Mouse (Mus musculus): Measurements from ENCODE around the gene Lix1l.
"Not testable (repeated sequence)": the region's sequence is repeated elsewhere in the genome, so short reads cannot be mapped to it uniquely, and the experiment has no call there.

Lix1l gene

DNA sequence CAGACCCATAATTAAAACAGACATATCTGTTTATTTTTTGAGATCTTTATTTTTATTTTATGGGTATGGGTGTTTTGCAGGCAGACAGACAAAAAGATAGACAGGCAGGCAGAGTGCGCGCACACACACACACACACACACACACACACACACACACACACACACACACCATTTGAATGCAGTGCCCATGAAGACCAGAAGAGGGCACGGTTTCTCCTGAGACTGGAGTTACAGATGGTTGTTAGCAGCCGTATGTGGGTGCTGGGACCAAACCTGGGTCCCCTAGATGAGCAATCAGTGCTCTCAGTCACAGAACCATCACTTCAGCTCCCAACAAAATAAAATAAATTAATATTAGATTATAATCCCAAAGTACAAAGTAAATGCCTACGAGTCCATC, 17.6 kb upstream of the Lix1l start:
- DNase-seq (ENCODE audit: low read depth, low spot score) = no peak

DNA sequence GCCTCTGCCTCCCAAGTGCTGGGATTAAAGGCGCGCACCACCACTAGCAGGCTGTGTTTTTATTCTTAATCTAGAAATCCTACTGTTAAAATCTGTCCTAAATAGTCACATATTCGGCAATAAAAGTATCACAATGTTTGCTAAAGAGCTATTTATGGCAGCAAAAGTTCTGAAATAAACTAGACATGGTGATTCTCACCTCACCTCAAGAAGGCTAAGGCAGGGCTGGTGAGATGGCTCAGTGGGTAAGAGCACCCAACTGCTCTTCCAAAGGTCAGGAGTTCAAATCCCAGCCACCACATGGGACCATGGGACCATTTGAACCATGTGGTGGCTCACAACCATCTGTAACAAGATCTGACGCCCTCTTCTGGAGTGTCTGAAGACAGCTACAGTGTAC, 10.3 kb upstream of the Lix1l start:
- DNase-seq (ENCODE audit: low read depth, low spot score) = no peak

DNA sequence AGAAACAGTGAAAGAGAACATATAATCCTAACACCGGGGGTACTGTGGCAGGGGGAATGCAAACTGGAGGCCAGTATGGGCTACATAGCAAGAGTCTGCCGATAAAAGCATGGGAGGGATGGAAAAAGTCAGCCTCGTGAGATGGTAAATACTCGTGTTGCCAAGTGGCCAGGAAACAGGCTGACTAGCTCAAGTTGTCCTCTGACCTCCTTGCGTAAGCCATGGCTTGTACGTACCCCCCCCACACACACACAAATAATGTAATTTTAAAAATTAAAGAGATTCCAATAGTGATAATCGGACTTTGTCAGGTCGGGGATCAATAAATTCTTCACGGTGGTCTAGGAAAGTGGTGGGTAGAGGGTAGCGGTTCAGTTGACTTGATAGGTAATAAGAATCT, 7.6 kb upstream of the Lix1l start:
- no peak for DNase-seq (ENCODE audit: low read depth, low spot score)

DNA sequence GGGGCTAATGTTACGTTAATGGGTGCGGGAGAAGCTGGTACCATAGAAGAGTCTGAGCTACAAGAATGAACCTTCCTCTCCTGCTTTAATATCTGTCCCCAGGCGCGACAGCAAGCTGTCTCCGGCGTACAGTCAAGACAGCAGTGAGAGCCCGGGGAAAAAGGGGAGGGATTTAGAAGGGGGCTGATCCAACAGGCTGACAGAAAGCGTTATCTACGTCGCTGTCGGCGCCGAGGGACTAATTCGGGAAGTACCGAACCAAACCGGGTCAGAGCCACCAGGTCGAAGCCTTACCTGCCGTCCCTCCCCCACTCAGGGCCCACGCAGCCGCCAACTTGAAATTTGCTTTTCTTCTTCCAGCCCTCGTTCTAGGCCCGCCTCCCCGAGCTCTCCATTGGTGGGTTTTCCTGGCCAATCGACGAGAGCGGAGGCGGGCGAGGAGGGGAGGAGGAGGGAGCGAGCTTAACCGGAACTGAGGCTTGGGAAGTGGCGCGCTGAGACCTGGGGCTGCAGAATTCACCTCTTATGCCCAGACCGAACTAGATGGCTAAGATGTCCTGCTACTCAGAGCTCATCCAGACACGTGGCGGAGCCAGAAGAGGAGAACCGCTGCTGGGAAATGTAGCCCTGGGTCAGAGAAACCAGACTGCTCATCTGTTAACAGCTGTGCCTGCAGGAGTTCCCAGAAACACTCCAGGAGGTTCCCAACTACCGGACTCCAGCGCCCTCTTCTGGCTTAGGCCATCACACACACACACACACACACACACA, 7.0 kb upstream of the Lix1l start, which contains the start of gene Polr3gl:
Polr3gl (minus strand) TSS at position 392 of the 771 bp plus-strand sequence.
- peak; percentile 93 for DNase-seq (ENCODE audit: low read depth, low spot score)

DNA sequence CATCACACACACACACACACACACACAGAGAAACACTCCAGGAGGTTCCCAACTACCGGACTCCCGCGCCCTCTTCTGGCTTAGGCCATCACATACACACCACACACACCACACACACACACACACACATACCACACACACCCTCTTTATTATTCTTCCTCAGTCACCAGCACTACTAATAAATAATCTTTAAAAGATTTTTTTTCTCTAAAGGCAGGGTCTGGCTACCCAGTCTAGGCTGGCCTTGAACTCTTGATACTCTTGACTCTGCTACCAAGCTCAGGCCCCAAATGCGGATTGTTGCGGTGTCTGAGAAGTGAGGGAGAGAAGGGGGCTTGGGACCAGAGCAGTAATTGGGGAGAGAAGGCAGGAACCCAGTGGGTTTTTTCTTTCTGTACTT, 6.1 kb upstream of the Lix1l start:
- DNase-seq (ENCODE audit: low read depth, low spot score) = no peak

DNA sequence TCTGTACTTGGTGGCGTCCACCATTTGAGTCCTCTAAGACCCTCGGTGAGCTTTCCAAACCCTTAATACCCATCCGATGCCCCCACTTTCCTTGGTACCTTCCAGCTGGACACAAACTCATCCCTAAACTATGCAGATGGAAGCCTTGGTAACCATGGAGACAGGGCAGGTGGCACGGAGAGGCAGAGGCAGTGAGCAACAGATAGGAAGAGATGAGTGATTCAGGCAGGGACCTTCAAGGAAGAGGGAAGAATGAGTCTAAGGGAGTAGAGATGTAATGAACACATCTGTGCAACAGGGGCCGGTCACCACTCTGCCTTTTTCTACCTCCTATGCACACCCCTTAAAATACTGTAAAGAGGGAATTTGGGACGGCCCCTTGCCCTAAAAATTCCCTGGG, 5.3 kb upstream of the Lix1l start:
- no peak for DNase-seq (ENCODE audit: low read depth, low spot score)

DNA sequence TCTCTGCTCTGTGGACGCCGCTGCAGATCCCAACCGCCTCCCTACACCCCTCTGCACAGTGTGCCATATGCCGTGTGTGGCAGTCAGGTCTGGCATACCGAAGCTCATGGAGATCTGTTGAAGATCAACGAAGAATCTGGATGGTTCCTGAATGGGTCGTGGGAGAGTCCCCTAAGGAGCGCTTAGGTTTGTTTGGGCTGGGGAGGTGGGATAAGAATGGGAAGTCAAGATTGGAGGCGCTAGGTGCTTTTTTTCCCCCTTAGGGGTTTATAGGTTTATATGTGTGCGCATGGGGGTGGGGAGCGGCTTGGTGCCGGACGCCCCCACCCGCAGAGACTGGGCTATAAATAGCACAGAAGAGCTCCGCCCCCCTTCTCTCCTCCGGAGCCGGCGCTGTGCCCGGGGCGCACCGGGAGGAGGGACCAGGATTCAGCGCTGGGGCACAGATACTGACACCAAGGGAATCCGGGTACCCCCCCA, 4.7 kb upstream of the Lix1l start, which contains the start of gene Ankrd34a:
Ankrd34a (plus strand) TSS at position 409 of the 480 bp plus-strand sequence.
- DNase-seq (ENCODE audit: low read depth, low spot score) = no peak

DNA sequence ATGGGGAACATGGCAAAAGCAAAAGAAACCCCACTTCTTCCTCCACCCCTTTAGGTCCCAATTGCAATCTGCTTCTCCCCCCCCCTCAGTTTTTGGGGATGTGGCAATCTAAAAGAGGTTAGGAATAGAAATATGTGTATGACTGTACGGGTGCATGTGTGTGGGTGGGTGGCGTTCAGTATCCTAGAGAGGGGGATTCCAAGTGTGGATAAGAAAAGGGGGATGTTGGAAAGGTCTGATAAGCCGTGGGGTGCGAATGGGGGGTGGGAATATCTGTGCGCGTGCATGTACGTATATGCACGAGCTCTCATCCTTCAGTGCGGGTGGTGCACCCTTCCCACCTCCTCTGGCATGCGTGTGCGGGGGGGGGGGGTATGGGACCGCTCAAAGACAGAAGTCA, 4.1 kb upstream of the Lix1l start:
- DNase-seq (ENCODE audit: low read depth, low spot score) = no peak

DNA sequence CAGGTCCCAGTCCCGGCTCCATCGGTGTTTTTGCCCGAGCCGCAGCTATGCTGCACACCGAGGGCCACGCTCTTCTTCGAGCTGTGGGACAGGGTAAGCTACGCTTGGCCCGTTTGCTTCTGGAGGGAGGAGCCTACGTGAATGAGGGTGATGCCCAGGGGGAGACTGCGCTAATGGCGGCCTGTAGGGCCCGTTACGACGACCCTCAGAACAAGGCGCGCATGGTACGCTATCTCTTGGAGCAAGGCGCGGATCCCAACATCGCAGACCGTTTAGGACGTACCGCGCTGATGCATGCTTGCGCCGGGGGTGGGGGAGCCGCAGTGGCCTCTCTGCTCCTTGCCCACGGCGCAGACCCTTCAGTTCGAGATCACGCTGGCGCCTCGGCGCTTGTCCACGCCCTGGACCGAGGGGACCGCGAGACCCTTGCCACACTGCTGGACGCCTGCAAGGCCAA, 3.5 kb upstream of the Lix1l start:
- DNase-seq (ENCODE audit: low read depth, low spot score) = no peak

DNA sequence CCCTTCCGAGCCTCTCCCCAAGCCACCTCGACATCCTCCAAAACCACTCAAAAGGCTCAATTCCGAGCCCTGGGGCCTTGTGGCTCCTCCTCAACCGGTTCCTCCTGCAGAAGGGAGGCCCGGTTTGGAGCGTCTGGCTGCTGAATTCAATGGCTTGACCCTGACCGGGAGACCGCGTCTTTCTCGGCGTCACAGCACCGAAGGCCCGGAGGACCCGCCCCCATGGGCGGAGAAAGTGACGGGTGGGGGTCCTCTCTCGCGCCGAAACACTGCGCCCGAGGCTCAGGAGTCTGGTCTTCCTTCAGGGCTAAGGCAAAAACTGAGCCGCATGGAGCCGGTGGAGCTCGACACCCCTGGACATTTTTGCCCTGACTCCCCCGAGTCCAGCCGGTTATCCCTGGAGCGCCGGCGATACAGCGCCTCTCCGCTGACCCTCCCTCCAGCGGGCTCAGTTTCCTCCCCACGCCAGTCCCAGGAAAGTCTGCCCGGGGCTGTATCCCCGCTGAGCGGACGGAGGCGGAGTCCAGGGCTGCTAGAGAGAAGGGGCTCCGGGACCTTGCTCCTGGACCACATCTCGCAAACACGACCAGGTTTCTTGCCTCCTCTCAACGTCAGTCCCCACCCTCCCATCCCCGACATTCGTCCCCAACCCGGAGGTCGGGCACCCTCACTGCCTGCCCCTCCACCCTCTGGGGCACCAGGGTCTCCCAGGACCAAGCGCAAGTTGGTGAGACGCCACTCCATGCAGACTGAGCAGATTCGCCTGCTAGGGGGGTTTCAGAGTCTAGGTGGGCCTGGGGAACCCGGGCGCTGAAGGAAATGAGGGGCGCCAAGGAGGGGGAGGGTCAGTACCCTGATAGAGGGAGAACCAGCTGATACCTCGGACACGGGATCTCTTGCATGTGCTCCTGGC, 2.5 kb upstream of the Lix1l start:
- no peak for DNase-seq (ENCODE audit: low read depth, low spot score)

DNA sequence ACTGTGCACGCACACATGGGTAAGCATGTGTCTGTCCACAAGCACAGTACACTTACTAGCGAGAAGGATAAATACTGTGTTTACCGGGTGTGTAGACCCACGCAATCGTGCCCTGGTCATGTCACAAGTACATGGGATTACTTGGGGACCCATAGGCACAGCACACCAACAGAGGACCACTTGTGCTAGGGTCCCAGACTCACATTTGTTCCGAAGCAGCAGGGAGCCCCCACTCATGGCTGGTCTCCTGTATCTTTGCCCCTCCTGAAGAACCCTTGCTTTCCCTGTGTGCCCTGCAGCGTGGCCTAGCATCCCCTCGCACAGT, 1.9 kb upstream of the Lix1l start:
- DNase-seq (ENCODE audit: low read depth, low spot score) = no peak

DNA sequence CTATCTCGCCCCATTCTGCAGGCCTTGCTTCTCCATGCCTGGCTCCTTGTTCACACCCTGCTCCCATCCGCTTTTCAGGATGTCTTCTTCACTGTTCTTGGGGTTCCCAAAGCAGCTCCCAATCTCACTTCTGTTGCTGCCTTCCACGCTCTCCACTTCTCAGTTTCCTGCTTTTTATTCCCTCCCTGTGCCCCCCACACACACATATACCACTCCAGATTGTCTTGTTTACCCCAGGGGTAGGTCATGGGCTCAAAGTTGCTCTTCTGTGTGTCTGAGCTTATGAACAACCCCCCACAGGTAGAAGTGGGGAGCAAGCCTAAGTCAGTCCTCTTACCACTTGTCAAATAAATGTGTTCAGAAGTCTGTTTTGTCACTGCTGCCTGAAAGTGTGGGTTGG, 1.5 kb upstream of the Lix1l start:
- DNase-seq (ENCODE audit: low read depth, low spot score) = no peak

DNA sequence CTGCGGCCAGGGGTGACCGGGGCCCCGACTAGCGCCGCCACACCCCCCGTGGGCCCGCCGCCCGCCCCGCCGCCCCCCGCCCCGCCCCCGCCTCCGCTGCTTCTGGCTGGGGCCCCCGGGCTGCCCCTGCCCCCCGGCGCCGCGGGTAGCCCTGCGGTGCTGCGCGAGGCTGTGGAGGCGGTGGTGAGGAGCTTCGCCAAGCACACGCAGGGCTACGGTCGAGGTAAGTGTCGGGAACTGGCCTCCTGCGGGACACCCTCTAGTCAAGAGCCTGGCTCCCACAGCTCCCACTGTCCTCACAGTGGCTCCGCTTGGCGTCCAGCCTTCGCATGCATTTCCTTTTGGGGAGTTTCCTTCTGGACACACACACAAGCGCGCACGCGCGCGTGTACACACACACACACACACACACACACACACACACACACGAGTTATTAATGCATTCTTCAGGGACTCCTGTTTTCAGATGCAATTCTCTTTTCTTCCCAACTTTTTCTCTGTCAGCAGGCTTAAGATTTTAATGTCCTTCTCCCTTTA, 370 bp downstream of the Lix1l start:
- DNase-seq (ENCODE audit: low read depth, low spot score) = no peak

DNA sequence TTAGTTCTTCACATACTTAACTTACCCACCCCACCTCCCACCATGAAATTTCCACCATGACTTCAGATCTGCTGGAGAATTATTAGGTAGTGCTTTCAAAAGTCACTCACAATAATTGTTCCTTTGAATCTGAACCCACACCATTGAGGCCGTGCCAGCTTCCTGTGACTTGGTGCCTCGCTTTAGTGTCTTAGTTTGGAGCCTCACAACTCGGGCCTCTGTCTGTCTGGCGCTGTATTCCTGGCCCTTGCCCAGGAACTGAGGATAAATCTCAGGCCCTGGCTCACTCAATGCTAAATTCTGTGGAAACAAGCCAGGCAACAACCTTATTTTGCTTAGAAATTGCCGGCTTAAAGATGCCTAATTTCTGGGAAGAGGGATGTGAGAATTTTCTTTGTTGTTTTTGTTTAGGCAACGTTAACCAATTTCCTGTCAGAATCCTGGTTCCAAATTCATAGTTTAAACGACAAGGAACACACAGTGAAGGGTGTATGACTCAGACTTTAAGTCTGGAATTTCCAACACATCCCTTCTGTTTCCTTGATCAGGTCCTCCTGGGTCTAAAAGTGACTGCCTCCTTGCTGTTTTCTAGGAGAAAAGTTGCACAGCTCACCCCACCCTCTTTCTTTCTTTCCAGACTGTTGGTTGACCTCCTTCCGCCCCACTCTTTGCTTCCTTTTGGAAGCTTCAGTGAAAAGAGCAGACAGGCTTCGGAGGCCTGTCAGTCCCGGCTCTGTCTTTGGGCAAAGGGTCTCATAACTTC, 1.2 kb downstream of the Lix1l start:
- DNase-seq (ENCODE audit: low read depth, low spot score) = no peak

DNA sequence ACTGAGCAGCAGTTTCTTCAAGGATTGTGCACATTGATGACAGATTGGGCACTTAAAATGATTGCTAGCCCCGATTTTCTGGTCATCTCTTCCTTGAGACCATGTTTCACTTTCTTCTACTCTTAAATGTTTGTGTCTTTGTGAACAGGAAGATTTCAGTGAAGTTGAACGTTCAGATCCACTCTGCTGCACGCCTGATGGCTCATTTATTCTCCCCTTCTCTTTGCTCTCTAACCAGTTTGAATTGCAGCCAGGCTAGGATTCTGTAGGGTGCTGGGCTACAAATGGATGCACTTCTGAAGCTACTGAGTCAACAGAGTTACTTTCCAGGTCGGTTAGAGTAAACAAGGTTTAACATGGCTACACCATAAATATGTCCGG, 1.7 kb downstream of the Lix1l start:
- no peak for DNase-seq (ENCODE audit: low read depth, low spot score)

DNA sequence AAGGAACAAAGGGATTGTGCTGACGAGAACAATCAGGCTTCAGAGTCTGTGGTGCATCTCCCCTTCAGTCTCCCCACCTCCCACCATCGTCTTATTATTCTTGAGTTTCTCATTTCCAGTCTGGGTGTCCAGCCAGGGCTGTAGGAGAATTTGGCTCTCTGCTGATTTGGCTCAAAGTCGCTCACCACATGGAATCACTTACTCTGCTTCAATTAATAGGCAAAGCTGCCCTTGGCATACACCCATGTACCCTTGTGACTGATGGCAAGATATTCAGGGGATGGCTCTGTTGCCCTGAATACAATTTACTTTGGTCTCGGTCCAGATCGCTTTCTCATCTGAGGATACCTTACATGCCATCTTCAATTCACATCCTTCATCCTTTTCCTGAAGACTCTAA, 2.4 kb downstream of the Lix1l start:
- DNase-seq (ENCODE audit: low read depth, low spot score) = no peak

DNA sequence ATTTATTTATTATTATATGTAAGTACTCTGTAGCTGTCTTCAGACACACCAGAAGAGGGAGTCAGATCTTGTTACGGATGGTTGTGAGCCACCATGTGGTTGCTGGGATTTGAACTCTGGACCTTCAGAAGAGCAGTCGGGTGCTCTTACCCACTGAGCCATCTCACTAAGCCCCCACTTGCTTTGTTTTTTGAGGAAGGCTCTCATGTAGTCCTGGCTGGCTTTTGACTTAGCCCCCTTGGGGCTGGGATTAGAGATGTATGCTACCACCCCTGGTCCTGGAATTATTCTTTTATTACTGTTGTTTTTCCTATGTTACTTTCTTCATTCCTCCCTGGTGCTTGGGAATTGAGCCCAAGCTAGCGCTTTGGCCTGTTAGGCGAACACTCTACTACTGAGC, 5.1 kb downstream of the Lix1l start:
- DNase-seq (ENCODE audit: low read depth, low spot score) = not testable (repeated sequence)

DNA sequence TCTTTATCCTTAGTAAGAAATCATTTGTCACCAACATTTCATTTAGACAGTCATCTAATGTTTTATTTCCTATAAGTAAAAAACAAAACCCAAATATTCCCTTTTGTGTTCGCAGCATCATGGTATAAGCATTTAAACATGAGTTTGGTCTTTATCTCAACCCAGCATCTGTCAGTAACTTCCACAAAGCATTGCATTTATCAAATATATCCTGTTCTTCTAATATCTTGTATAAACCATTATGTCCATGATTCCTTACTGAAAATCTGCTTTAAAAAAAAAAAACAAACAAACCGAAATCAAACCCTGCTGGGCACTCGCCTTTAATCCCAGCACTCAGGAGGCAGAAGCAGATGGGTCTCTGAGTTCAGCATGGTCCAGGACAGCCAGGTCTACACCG, 5.7 kb downstream of the Lix1l start:
- DNase-seq (ENCODE audit: low read depth, low spot score) = no peak

DNA sequence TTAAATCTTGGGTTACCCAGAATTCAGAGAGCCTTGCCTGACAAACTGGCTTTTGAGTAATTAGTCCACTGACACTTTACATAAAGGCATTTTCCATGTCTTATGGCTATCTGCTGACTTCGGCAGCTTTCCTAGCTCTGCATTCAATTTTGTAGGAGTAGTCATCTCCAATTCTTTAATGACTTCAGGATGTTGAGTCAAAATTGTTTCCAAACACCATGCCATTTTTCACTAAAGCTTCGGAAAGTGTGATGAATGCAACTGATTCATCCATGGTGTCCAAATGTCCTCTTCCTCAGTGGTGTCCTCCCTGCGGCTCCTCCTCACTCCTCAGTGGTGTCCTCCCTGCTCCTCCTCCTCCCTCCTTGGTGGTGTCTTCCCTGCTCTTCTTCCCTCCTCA, 17.0 kb downstream of the Lix1l start:
- no peak for DNase-seq (ENCODE audit: low read depth, low spot score)

DNA sequence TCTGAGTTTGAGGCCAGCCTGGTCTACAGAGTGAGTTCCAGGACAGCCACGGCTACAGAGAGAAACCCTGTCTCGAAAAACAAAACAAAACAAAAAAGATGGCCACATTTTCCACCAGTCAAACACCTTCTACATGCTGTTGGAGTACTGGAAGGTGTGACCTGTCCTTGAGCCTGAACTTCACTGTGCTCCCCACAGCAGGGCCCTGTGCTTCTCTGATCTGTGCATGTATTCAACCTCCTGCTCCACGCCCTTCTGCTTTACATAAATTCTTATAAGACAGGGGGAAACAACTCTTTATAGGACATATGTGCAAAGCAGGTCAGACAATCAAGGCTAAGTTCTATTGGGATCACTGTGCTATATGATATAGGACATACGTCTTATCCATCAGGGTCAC, 22.3 kb downstream of the Lix1l start:
- no peak for DNase-seq (ENCODE audit: low read depth, low spot score)

DNA sequence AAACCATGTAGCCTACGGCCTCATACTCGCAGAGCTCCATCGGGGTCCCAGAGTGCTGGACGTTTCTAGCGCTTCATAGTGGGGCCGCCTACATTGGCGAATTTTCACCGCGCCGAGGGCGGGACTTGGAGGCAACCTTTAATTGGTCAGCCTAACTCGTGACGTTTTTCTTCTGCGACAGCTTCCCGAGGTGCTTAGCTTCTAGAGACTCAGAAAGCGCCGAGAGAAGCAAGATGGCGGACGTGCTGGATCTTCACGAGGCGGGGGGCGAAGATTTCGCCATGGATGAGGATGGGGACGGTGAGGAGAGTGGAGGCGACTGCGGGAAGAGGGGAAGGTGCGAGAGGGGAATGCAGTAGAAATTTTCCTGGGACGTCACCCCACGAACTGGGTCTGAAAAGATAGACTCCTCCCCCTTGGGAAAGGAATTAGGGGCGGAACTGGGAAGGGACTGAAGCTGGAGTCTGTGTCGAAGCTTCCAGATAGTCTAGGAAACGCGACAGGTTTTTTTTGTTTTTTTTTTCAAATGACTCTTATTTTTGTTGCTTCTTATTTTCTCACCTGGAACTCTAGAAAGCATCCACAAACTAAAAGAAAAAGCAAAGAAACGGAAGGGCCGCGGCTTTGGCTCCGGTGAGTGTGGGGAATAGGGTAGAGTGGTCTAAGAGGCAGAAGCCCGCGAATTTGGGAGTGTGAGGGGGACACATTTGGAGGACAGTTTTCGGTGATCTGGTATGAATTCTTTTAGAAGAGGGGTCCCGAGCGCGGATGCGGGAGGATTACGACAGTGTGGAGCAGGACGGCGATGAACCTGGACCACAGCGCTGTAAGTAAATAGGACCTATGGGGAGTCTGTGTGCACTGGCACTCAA, 29.0 kb downstream of the Lix1l start, which contains the start of gene Rbm8a:
Rbm8a (plus strand) TSS at position 205 of the 872 bp plus-strand sequence.
- peak; percentile 99 for DNase-seq (ENCODE audit: low read depth, low spot score)
